Mouse (Mus musculus) cerebellum, adult 11-12 months (tissue): ENCODE measurements at regions not wholly inside any gene's neighbourhood (a gene's known extent, or its start where the extent isn't known, plus 50 kb on each side); places are given as distances from the start of the nearest gene placed in this dataset.
A peak's percentile ranks its signal among the peaks of the same experiment; 100 is the strongest.
"Not testable (repeated sequence)": the region's sequence is repeated elsewhere in the genome, so short reads cannot be mapped to it uniquely, and the experiment has no call there.

Source experiments
- DNase-seq: peaks from one replicate; pipeline ENCODE4 v3.0.0; 2022

DNA sequence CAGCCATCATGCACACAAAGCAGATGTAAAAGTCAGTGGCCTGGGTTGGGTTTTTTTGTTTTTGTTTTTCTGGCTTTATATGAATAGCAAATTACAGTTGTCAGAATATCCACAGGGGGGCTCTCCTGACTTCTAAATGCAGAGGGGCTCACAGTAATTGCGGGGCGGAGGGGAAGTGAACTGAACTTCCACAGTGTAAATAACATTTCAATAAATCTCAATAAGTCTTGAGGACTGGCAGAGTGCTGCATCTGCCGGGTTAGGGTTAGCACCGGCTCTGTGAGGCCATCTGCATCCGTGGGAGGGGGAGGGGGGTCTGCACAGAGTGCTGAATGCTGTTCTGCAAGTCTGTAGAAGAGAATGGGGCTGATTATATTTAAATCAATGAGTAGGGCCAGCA is 50.3 kb upstream of the Arl4c start:
- no peak for DNase-seq

DNA sequence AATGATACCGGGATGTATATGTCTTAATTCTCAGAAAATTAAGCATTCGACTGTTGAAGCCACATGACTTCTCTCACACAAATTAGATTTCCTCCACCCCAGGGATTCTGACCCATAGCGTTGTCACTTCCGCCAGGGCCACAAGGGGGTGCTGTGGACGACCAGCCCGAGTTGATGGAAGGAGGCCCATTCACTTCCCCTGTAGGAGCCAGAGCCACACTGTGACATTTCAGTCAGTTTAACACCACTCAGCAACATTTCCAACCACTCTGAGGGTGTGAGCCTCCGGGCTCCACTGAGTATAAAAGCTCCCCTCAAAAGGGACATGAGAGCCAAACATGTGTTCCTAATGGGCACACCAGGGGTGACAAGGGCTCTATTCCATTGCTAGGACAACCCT is 54.6 kb upstream of the Arl4c start:
- no peak for DNase-seq

DNA sequence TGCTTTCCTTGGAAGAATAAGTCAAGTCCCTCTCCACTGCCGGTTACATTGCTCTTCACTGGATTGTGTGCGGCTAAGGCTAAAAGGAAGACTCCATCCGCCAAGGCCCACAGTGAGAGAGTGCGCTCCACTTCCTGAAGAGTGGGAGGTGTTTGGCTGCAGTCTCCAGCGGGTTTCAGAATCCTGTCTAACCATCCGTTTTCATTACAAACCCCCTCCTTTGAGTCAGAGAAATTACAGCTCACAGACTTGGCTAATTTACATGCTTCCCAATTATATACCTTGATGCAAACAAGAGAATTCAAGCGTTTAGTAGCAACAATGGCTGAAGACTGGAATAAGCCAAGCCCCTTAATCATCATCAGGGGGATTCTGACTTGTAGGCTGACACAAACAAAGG is 55.1 kb upstream of the Arl4c start:
- no peak for DNase-seq

DNA sequence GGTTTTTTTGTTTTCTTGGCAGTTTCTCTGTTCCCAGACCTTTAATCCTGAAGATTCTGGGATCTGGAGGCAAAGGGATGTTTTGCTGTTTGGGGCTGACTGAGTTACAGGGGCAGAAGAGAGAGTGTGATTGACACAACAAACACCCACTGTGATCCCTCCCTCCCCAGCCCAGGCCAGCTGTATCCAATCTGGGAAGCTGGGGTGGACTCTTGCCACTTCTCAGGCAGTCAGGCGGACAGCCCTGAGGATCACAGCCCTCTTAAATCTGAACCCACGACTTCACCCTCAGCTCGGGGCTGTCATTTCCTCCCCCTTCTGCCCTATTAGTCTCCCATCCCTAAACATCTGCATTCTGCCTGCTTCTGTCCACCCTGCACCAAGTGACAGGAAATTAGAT is 55.7 kb upstream of the Arl4c start:
- no peak for DNase-seq

DNA sequence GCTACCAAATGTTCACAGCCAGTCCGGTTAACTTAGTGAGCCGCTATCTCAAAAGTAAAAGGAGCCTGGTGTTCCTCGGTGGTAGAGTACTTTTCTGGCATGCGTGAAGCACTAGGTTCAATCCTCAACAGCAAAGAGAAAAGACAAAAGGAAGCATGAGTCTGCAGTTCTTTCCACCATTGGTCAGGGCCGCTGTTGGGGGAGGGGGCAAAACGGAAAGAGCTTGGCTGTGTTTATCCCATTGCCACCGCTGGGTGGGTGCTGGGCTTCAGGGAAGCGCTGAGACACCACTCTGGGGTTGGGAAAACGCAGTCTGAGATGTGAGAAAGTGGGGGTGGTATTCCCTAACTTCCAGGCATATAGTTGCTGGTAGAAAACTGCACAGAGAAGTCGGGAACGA is 58.6 kb upstream of the Arl4c start:
- DNase-seq = no peak

DNA sequence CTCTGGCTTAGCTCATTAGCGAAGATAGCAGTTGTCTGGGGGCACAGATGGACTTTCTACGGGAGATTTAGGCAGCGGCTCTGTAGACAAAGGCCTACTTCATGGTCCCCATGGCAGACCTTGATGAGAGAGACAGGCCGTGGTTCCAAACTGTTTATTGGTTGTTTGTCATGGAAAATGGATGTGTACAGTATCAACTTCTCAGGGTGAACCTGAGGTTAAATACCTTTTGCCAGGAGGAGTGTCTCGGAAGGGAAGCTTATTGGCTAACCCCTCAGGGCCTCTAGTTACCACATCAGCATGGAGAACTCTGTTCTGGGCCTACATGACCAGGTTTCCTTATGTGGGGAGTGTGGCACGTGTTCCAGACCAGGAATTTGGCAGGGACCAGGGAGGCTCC is 59.1 kb upstream of the Arl4c start:
- DNase-seq = no peak

DNA sequence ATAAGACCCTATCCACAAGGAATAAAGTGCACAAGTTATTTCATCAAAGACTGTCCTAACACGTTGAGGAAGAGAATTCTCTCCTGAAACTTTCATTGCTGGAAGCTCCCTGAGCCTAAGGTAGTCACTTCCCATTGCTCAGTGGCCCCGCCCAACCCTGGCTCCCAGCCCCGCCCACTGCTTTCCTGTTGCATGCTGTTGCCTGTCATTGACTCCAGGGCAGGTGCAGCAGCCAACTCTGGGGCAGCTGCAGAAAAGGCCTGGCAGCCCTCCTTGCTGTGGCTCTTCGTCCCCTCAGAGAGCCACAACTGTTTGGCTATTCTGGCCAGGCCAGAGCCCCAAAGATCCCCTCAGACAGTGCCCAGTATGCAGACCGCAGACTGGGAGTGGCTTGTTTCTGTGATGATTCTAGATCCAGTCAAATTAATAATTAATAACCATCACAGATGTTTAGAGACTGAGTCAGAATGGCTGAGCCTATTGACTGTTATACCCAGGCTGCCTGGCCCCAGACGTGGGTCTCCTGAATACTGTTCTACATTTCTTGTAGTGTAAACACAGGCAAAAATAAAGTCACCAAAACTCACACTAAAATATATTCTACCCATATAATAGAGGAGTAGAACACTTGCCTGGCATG is 61.8 kb upstream of the Arl4c start:
- DNase-seq = no peak

DNA sequence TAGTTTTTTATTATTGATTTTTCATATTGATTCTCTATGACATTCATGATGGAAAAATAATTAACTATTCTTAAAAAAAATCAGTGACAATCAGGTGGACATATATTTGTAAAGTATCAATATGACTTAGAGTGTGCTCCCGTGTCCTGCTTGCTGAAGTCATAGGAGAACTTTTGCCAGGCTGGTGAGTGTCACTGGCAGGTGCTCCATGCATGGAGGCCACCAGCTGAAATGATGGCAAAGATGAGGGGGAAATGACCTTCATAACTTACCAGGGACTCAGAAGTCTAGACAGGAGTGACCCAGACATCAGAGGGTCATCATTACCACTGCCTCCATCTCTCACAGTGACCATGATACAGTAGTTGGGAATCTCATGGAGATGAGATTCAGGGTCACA is 62.5 kb upstream of the Arl4c start:
- no peak for DNase-seq

DNA sequence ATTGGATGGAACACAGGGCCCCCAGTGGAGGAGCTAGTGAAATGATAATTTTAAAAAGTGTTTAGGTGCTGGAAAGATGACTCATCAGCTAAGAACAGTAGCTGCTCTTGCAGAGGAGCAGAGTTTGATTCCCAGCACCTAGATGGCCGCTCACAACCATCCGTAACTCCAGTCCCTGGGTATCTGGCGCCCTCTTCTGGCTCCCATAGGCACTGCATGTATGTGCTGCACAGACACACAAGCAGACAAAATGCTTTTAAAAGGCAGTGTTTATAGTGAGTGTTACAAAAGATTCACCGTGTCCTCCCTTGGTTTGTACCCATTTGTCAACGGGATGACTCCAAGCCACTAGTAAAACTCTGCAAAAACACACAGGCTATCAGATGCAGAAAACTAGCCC is 75.0 kb upstream of the Arl4c start:
- DNase-seq = no peak

DNA sequence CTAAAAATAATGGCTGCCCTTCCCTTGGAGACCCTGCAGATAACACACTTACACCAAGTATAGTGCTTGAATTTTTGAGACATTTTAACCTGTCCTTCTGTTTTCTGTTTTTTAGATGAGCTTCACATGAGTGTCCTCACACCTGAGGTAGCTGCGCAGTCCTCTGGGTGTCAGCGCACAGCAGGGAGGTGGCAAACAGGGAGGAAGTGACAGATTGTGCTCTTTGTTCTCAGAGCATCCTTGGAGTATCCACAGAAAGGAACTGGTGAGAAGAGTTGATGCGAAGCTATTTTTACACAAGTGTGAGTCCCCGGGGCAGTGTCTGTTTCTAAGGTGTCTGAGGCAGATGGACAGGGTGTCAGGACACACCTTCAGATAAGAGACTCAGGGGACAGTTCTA is 78.2 kb upstream of the Arl4c start:
- DNase-seq = peak; percentile 74

DNA sequence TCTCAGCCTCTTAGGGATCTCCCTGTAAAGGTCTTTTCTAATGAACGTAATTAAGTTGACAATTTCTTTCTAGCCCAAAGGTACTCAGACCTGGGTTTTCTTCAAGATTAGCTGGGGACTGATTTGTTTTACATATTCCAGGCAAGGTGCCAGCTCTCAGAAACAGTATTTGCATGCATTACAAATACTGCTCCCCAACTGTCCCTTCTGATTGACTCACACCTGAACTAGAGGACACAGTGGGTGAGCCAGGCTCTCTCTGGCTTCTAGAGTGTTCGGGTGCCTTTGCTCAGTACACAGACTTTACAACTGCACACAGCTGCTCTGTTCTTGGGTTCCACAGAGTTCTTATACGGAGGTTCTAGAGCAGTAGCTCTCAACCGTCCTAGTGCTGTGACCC is 81.1 kb upstream of the Arl4c start:
- DNase-seq = no peak

DNA sequence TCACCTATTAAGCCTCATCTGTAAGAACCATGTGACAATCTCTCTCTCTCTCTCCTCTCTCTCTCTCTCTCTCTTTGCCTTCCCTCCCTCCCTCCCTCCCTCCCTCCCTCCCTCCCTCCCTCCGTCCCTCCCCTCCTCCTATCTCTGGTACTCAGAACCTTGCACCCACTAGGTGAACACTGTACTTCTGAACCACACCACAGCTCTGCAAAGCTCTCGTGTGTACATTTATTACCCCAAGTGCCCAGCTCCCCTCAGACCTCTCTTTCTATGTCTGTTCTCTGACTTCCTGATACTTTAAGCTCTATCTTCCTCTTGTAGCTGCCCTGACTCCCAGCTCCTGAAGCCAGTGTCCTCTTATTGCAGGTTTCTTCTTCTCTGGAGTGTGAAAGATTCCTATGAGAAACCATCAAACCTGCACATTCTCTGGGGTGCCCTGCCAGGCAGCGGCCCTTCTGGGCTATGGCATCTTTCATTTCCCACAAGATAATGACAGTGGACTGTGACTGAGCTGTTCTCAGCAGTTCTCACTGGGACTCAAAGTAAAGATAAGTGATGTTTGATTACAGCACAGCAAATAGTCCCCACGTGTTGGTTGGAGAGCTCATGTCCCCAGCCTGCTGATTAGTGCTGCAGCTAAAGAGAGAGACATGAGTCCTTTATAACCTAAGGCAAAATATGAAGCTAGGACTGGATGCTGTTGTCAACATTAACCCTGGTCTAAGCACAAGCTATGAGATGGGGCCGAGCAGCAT is 83.0 kb upstream of the Arl4c start:
- DNase-seq = no peak

DNA sequence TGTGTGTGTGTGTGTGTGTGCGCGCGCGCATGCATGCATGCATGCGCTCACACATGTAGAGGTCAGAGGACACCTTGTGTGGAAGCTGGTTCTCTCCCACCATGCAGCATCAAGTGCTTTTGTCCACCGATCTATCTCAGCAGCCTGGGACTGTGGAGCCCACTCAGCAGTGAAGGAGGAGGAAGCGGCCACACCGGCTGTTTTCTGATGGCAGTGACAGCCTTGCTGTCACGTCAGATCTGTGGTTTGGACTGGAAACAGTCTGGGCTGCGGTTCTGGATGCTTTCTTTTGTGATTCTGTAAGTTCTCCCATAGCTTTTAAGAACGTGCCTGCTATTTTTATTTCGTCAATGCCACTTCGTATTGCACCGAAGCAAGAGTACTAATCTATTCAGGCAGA is 84.0 kb upstream of the Arl4c start:
- no peak for DNase-seq

DNA sequence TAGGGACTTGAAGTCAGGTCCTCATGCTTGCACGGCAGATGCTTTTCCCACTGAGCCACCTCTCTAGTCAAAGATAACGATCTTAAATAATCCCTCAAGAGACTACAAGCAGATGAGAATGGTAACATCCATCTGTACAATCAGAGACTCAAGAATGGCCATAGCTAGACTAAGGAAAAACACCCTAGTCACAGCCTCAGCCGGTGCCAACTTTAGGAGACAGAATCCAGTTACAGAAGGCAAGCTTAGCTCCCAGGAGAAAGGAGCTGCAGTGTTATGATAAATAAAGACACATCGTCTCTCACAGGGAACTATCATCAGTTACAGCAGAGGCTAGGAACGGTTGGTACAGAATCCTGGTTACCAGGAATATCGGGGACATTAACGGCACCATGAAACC is 88.7 kb upstream of the Arl4c start:
- no peak for DNase-seq

DNA sequence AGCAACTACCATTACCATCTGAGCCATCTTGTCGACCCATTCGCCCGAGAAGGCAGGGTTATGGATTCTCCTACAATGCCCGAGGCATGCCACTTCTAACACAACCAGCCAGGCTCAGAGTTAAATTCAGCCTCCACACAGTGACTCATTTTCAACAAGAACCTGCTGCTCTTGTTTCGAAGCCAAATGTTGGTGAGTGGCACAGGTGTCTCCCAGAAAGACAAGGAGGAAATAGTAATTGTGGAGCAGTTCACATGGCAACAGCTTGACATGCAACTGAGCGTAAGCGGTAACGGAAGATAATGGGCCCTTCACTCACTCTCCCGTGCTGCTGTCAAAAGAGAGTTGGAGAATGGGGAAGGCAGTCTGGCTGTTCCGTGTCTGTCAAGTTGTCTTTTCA is 92.9 kb upstream of the Arl4c start:
- DNase-seq = peak; percentile 61

DNA sequence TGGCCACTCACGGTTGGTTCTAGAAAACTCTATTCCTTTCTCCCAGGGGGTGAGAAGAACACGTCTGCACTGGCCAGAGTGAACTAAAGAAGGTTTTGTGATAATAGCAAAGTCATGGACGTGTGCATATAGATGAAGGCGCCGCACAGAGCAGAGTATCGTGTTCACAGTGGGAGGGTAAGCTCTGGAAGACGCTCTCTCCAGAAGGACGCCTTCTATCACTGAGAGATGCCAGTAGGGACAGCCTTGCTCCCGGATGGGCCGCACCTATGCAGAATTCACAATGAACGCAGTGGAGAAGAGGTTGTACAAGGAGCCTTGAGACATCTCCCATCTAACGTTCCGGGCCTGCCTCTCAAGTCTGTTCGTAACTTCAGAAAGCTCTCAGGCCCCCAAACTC is 96.5 kb upstream of the Arl4c start:
- DNase-seq = no peak

DNA sequence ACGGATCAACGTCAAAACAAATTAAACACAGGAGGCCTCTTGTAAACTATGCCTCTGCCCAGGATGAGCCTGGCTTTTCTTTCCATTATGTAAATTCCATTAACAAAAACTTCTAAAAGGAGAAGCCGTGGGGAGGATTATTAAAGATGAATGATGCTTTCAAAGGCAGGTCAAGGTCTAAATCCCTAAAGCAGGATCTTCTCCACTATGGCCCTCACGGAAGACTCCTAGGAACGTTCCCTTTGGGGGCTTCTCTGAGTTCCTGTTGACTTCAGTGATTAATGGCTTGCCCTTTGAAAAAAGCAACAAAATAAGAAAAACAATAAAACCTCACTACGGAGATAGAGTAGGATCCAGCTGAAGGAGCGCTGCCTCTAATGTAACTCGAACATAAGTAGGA is 96.9 kb upstream of the Arl4c start:
- no peak for DNase-seq

DNA sequence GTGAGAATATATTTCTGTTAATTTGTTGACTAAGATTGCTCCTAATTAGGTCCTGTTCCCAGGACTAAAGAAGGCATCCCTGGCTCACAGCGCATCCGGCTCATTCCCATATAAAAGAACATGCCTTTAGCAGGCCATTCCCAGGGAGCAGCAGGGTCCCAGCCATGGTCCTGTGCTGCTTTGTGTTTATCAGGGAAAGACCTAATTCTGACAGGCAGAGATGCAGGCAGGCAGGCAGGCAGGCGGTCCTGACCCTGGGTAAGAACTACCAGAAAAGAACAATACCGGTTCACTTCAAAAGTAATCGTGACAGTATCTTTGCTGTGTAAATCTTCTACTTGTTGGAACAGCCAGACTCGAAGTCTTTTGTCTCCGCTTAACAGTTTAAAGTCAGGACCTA is 97.3 kb upstream of the Arl4c start:
- DNase-seq = no peak

DNA sequence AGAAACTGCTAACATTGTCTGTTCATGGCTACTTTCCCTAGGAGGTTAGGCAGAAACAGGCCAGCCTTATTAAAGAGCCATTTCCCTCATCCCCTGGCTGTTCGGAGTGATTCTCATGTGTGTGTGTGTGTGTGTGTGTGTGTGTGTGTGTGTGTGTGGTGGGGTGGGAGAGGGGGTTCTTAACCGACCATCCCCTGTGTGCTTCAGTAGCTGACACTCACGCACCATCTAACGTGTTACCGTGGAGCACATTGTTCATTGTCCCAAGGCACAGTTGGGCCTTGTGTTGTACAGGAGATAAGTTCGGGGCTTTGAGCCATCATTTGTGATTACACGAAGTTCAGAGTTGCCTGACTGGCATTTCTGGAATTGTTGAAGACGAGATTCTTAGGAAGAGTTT is 97.8 kb upstream of the Arl4c start:
- DNase-seq = no peak

DNA sequence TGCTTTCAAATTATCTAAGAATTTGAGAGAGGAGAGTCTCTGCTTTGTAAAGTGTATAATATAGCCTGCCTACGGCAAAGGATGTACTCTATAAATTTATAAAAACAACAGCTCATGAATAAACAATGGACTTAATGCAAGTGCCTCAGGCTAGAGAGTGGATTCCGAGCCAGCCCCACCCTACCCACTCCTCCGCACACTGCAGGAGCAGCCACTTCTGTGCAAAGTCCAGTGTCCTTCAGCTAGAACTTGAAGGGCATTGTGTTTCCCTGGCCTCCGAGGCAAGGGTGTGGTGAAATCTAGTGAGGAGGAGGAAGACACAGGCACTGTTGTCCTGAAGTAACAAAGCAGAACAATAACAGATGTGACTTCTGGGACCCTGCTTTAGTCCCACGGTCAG is 98.4 kb upstream of the Arl4c start:
- no peak for DNase-seq

DNA sequence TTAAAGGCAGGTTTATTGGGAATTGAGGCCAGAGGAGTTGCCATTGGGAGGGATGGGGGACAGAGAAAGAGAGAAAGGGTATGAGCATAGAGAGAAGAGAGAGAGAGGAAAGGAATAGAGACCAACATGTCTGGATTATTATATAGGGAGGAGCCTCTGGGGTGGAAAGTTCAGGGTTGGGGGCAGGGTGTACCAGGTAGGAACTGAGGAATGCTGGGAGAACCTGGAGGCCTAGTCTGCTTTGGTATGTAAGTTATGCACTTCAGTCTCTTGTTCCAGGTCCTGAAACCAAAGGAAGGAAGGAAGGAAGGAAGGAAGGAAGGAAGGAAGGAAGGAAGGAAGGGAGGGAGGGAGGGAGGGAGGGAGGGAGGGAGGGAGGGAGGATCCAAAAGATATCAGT is 99.1 kb upstream of the Arl4c start:
- not testable (repeated sequence) for DNase-seq

DNA sequence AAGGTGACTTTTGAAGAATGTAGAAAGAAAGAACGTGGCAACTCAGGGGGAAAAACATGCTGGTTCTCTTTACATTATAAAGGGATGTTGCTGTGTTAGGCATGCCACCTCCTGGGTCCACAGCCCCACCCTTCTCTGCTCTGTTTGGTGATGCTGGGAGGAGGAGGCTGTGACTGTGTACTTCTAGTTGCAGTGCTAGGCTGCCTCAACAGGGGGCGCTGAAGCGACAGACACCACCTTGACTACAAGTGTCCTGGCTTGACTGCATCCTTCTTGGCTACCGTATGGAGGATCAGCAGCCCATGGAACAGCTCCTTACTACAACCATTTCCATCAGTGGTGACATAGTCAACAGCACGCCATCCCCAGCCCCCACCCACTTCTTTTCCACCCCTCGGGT is 104.9 kb upstream of the Arl4c start:
- DNase-seq = no peak

DNA sequence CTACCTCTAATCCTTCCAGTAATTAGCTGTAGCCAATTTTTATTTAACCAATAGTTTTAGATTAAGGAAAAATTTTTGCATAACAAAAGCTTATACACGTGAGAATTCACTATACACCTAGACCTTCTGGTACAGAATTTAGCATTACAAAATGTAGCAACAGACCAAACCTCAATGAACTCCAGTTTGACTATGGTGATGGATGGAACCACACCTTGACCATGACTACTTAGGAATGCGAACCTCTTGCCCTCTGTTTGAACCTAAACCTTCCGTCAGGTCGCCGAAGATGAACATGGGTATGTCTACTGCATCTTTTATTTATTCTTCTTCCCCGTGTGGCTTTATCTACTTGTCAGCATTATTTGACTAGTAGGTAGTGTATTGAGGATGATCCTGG is 105.9 kb upstream of the Arl4c start:
- no peak for DNase-seq

DNA sequence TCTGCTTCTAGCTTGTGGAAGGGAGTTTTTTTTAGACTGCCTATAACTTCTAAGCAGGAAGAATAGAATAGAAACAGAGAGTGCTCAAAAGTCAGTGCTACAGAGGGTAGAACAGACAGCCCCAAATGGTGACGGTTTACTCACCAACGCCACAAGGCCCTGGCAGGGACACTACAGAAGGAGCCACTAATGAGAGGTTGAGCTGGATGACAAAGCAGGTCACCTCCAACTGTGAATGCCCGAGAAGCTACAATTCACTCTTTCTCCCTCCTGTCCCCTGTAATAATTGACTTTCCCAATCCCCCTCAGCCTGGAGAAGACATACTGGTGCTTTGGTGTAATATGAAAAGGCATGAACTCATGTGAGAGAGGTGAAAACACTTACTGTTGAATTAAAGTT is 106.5 kb upstream of the Arl4c start:
- DNase-seq = no peak

DNA sequence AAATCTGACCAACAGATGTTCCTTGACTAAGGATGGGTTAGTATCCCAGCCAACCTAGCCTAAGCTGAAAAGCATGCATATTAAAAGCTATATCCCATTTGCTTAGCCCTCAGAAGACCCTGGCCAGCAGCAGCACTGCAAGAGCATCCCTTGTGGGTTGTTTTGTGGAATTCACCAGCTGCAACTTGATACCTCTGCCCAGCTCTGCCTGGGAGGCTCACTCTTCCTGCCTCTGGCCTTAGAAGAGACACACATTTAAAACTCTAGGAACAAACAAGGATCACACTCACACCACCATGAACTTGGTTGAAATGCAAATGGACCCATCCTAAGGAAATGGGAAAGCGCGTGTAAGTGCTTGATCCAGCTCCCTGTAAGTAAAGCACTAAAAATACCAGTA is 107.7 kb upstream of the Arl4c start:
- no peak for DNase-seq
